Comparison of ENCODE assay signal across 10 mouse cellular contexts in genomic region chr7:29421240-29421908, GRCm38 (mm10).
DNase-seq lines count a peak whose midpoint lies in the region; ATAC-seq and TF ChIP-seq lines count a peak whose summit lies in the region.
"Had no signal": no experiment of that assay in that cellular context is flagged by ENCODE, and none has a peak within 500 bp of the region (broad histone marks: within the 10 kb centered on the region; RNA-seq: fewer than 3 reads in every experiment).

No protein-coding gene starts in this region.

- WGBS in midbrain, embryonic 12.5 days, result 20% methylated on average over 12 of the region's 12 CpGs

- no peaks in the 10 kb centered on the region; the same call in 1 of the 2 replicates for H3K27me3 ChIP-seq in midbrain, embryonic 12.5 days

- H3K4me1 ChIP-seq in ES-E14 (ENCODE audit: control insufficient read depth in 2 of 2, insufficient read depth in 2 of 2, low read length in 2 of 2, poor library complexity in 1 of 2), result peaks cover 14 to 39% of the 10 kb centered on the region in 2 experiments; a peak in 3 of 4 replicates
- H3K4me1 ChIP-seq in midbrain, embryonic 12.5 days, result peaks cover 34% of the 10 kb centered on the region

- DNase-seq in cerebellum, postnatal 10 days, result peak; percentile 53 to 60
- DNase-seq in cerebellum, adult 9-10 months, result no peak
- no peak for DNase-seq in ES-E14 (ENCODE audit: low read depth, low spot score)
- no peak for DNase-seq in ovary, adult 18-20 months (ENCODE audit: low spot score)
- no peak for DNase-seq in heart, postnatal 25 days (ENCODE audit: low spot score)
- no peak for DNase-seq in T-cell, adult 2 months (ENCODE audit: low spot score)
- DNase-seq: gastrocnemius, postnatal 10 days had no signal

- H3K9ac ChIP-seq in ES-E14 (ENCODE audit: insufficient read depth, low read depth, low read length, poor library complexity, severe bottlenecking), result 0 out of 2 replicates have a peak overlapping the region, but pooled peaks have one; percentile 25
- H3K9ac ChIP-seq in midbrain, embryonic 12.5 days (replicated peaks), result 0 out of 2 replicates have a peak overlapping the region, but pooled peaks have one; percentile 11

- no peak overlapping the region; a peak in 1 of 4 replicates for H3K4me3 ChIP-seq in ES-E14 (ENCODE audit: insufficient read depth in 1 of 2, low read depth in 1 of 2, low read length in 2 of 2, poor library complexity in 1 of 2, severe bottlenecking in 1 of 2)
- H3K4me3 ChIP-seq in midbrain, embryonic 12.5 days, result no peak overlapping the region

- peak; percentile 34; the same call in 1 of the 2 replicates for ATAC-seq in granulocyte monocyte progenitor cell, adult 5-6 weeks (replicated peaks; ENCODE audit: poor library complexity, severe bottlenecking)
- ATAC-seq in midbrain, embryonic 12.5 days (ENCODE audit: low FRiP score, low read depth), result peak; percentile 56; the same call in 1 of the 2 replicates
- ATAC-seq: inflammation-experienced regulatory T-cells, adult 6 months had no signal

- 0 out of 2 replicates have a peak overlapping the region, but pooled peaks have one; percentile 1 for H3K4me2 ChIP-seq in midbrain, embryonic 12.5 days (replicated peaks)

- H3K36me3 ChIP-seq in ES-E14 (ENCODE audit: control insufficient read depth, insufficient read depth, low read length, poor library complexity, severe bottlenecking), result no peaks in the 10 kb centered on the region
- H3K36me3 ChIP-seq in midbrain, embryonic 12.5 days, result no peaks in the 10 kb centered on the region

- in situ Hi-C loops in ES-E14 (cut with MboI; ENCODE audit: low sequenced_read_pairs in 2 of 2, unreplicated experiment in 2 of 2), result no loop called here

- intact Hi-C loops in heart, postnatal 25 days (cut with DNase I), result no loop called here

- no peak overlapping the region; the same call in 1 of the 2 replicates for H3K27ac ChIP-seq in ES-E14 (ENCODE audit: insufficient read depth, low read depth, low read length, poor library complexity, severe bottlenecking)
- peak overlapping the region; percentile 68 for H3K27ac ChIP-seq in midbrain, embryonic 12.5 days (replicated peaks)

- H3K9me3 ChIP-seq in ES-E14 (ENCODE audit: control insufficient read depth, insufficient read depth, low read depth, low read length), result no peaks in the 10 kb centered on the region
- H3K9me3 ChIP-seq in midbrain, embryonic 12.5 days, result no peaks in the 10 kb centered on the region

TF ChIP-seq in ES-E14, 5 proteins besides CTCF, POLR2A, EP300 and RAD21:
- no peak for TF ChIP-seq HCFC1 (IDR thresholded peaks at IDR 0.05; ENCODE audit: borderline replicate concordance, insufficient read depth, low read length)
- no peak for TF ChIP-seq CHD2 (IDR thresholded peaks at IDR 0.05; ENCODE audit: low read depth, low read length)

Comparison
In these comparisons a context has a peak if more than half of its experiments do, and no peak if none do; other contexts are left out.
1. DNase-seq: peak in cerebellum, postnatal 10 days (2 of 2); none in cerebellum, adult 9-10 months (single experiment), ES-E14 (single experiment), ovary, adult 18-20 months (single experiment), heart, postnatal 25 days (single experiment) and T-cell, adult 2 months (single experiment).